Mouse (Mus musculus) lung, embryonic 14.5 days (tissue): ENCODE data around the gene Sh3rf3. TPM values are rescaled to one million over a fixed set of nuclear protein-coding genes. Genes with fewer than 3 reads are reported as not detected.

ENCODE experiments used
- ATAC-seq: fragments of 200-750 bp; cut with Nextera tagmentation; 2 replicates; pipeline ENCODE4 v1.8.0; 2017; ENCODE audit warnings: mild to moderate bottlenecking, moderate TSS enrichment, moderate library complexity; ENCODE audit not compliant: insufficient read depth
- DNase-seq: peaks from one replicate; pipeline ENCODE4 v3.0.0-alpha.2; 2015
- H3K27ac ChIP-seq: fragments of 300-500 bp; sonication (generic); 2 replicates; pipeline ENCODE4 v1.5.1; 2014; ENCODE audit warnings: low read depth, mild to moderate bottlenecking, moderate library complexity
- H3K27me3 ChIP-seq: fragments of 300-500 bp; sonication (generic); 2 replicates; pipeline ENCODE4 v1.6.1; 2014; ENCODE audit warnings: low read length, control low read depth; ENCODE audit not compliant: insufficient read depth
- H3K36me3 ChIP-seq: fragments of 300-500 bp; sonication (generic); 2 replicates; pipeline ENCODE4 v1.6.1; 2014; ENCODE audit warnings: control low read depth; ENCODE audit not compliant: insufficient read depth
- H3K4me1 ChIP-seq: fragments of 300-500 bp; sonication (generic); 2 replicates; pipeline ENCODE4 v1.6.1; 2014; ENCODE audit warnings: antibody characterized with exemption, control low read depth; ENCODE audit not compliant: insufficient read depth
- H3K4me2 ChIP-seq: fragments of 300-500 bp; sonication (generic); 2 replicates; pipeline ENCODE4 v1.6.1; 2014; ENCODE audit warnings: mild to moderate bottlenecking
- H3K4me3 ChIP-seq: fragments of 300-500 bp; sonication (generic); 2 replicates; pipeline ENCODE4 v1.5.1; 2014; ENCODE audit warnings: low read depth, low read length
- H3K9ac ChIP-seq: fragments of 300-500 bp; sonication (generic); 2 replicates; pipeline ENCODE4 v1.6.1; 2014
- H3K9me3 ChIP-seq: fragments of 300-500 bp; sonication (generic); 2 replicates; pipeline ENCODE4 v1.6.1; 2016; ENCODE audit warnings: low read depth, low read length, control low read depth
- CTCF ChIP-seq: IDR thresholded peaks from 2 replicates; pipeline ENCODE4 v1.5.1; 2016; ENCODE audit warnings: antibody characterized with exemption, low read depth
- WGBS: fragments of 180-500 bp; shearing (Covaris S2); extraction: QIAGEN DNeasy Blood & Tissue Kit; methylation state at CpG from one replicate; pipeline ENCODE4 v1.1.7; 2014; 5-methylcytosine and 5-hydroxymethylcytosine counted together
- polyA plus RNA-seq: library from polyadenylated mRNA; unstranded; fragments of >200 nt; fragmentation: Nextera tagmentation; extraction: Ambion mirVana; gene quantifications from 2 replicates; pipeline ENCODE4 v1.2.1, GENCODE M21; 2014

Sh3rf3 gene
- polyA plus RNA-seq, 1 experiment from 2014 or later, result 3.3 TPM

GRCm38 (mm10) chr10:59119001-59119400 lies 305.8 kb downstream of the Sh3rf3 start:
- ATAC-seq (no peak), DNase-seq (no peak)
- Histone ChIP-seq H3K27ac (no peak overlapping the region), H3K9me3 (no peaks in the 10 kb centered on the region), H3K9ac (no peak overlapping the region), H3K4me1 (0 out of 2 replicates have a peak, but pooled peaks cover 5% of the 10 kb centered on the region), H3K36me3 (no peaks in the 10 kb centered on the region), H3K4me2 (no peak overlapping the region), H3K27me3 (no peaks in the 10 kb centered on the region), H3K4me3 (no peak overlapping the region)
- WGBS, result 87% methylated on average over 1 of the region's 1 CpGs
- no peak for TF ChIP-seq CTCF

GRCm38 (mm10) chr10:59119811-59120210 lies 306.7 kb downstream of the Sh3rf3 start:
- no peaks in the 10 kb centered on the region for H3K36me3 ChIP-seq
- no peaks in the 10 kb centered on the region for H3K9me3 ChIP-seq

GRCm38 (mm10) chr10:59125497-59125896 lies 312.3 kb downstream of the Sh3rf3 start:
- no peaks in the 10 kb centered on the region for H3K27me3 ChIP-seq
- no peak overlapping the region for H3K27ac ChIP-seq
- TF ChIP-seq CTCF, result no peak
- H3K9me3 ChIP-seq, result no peaks in the 10 kb centered on the region
- H3K4me3 ChIP-seq, result no peak overlapping the region
- H3K4me1 ChIP-seq, result no peaks in the 10 kb centered on the region
- H3K4me2 ChIP-seq, result no peak overlapping the region
- 86% methylated on average over 2 of the region's 2 CpGs for WGBS
- no peak overlapping the region for H3K9ac ChIP-seq
- ATAC-seq (no peak), DNase-seq (no peak)
- no peaks in the 10 kb centered on the region for H3K36me3 ChIP-seq

More at GRCm38 (mm10) chr10:59119811-59120210, 306.7 kb downstream of the Sh3rf3 start:
- no peak for ATAC-seq
- Histone ChIP-seq H3K4me1 (0 out of 2 replicates have a peak, but pooled peaks cover 2% of the 10 kb centered on the region), H3K4me3 (no peak overlapping the region), H3K4me2 (no peak overlapping the region), H3K27me3 (no peaks in the 10 kb centered on the region), H3K9ac (no peak overlapping the region), H3K27ac (no peak overlapping the region)
- DNase-seq, result no peak
- TF ChIP-seq CTCF, result no peak
- 88% methylated on average over 2 of the region's 2 CpGs for WGBS

- ATAC-seq (no peak), DNase-seq (peak; percentile 19)
- WGBS, result 41% methylated on average over 6 of the region's 6 CpGs
Measured at GRCm38 (mm10) chr10:59127637-59128036, 314.5 kb downstream of the Sh3rf3 start.

GRCm38 (mm10) chr10:59131926-59132628 lies 318.9 kb downstream of the Sh3rf3 start:
- H3K4me1 ChIP-seq, result no peaks in the 10 kb centered on the region; the same call in 1 of the 2 replicates
- no peaks in the 10 kb centered on the region for H3K36me3 ChIP-seq
- H3K4me2 ChIP-seq, result no peak overlapping the region
- 32% methylated on average over 20 of the region's 20 CpGs for WGBS
- peak overlapping the region; percentile 34; the same call in 1 of the 2 replicates for H3K27ac ChIP-seq
- TF ChIP-seq CTCF, result 0 out of 2 replicates have a peak, but pooled peaks have one; percentile 4
- DNase-seq (peak; percentile 75), ATAC-seq (peak; percentile 88)
- no peak overlapping the region for H3K4me3 ChIP-seq
- H3K9ac ChIP-seq, result no peak overlapping the region
- H3K27me3 ChIP-seq, result no peaks in the 10 kb centered on the region
- no peaks in the 10 kb centered on the region for H3K9me3 ChIP-seq

More at GRCm38 (mm10) chr10:59127637-59128036, 314.5 kb downstream of the Sh3rf3 start:
- Histone ChIP-seq H3K9ac (no peak overlapping the region), H3K36me3 (no peaks in the 10 kb centered on the region), H3K4me3 (no peak overlapping the region), H3K27me3 (no peaks in the 10 kb centered on the region), H3K4me2 (no peak overlapping the region), H3K27ac (no peak overlapping the region), H3K9me3 (no peaks in the 10 kb centered on the region), H3K4me1 (no peaks in the 10 kb centered on the region; the same call in 1 of the 2 replicates)
- no peak for TF ChIP-seq CTCF

GRCm38 (mm10) chr10:59133478-59134009 lies 320.4 kb downstream of the Sh3rf3 start:
- Histone ChIP-seq H3K4me3 (no peak overlapping the region), H3K4me1 (no peaks in the 10 kb centered on the region; the same call in 1 of the 2 replicates), H3K9me3 (no peaks in the 10 kb centered on the region), H3K4me2 (no peak overlapping the region), H3K27me3 (no peaks in the 10 kb centered on the region), H3K36me3 (no peaks in the 10 kb centered on the region), H3K9ac (no peak overlapping the region), H3K27ac (no peak overlapping the region)
- ATAC-seq (no peak), DNase-seq (no peak)
- 56% methylated on average over 8 of the region's 8 CpGs for WGBS
- no peak for TF ChIP-seq CTCF

GRCm38 (mm10) chr10:59149956-59150383 lies 336.8 kb downstream of the Sh3rf3 start:
- Histone ChIP-seq H3K36me3 (no peaks in the 10 kb centered on the region), H3K9ac (no peak overlapping the region), H3K4me2 (peak overlapping the region; percentile 42; the same call in 1 of the 2 replicates), H3K4me1 (no peaks in the 10 kb centered on the region), H3K27me3 (no peaks in the 10 kb centered on the region), H3K9me3 (no peaks in the 10 kb centered on the region), H3K4me3 (no peak overlapping the region), H3K27ac (no peak overlapping the region)
- 16% methylated on average over 8 of the region's 8 CpGs for WGBS
- ATAC-seq, result peak; percentile 69
- TF ChIP-seq CTCF, result peak; percentile 79
- DNase-seq, result peak; percentile 89
